ENCODE assay signal across 24 mouse cellular contexts in the genomic region with DNA sequence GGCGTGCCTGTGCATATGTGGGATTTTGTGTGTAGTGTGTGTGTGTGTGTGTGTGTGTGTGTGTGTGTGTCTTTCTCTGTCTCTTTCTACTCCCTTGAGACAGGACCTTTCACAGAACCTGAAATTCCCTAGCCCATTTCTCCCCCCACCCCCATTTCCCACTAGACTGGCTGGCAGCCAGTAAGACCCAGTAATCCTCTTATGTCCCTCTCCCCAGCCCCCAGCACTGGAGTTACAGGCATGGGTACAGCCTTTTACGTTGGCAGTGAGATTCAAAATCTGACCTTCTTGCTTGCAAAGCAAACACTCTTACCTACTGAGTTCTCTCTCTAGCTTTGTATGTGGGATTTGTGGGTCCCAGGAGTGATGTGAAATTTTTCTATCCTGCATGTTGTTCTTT.
DNase-seq lines count a peak whose midpoint lies in the region; ATAC-seq lines count a peak whose summit lies in the region.
"Had no signal": no experiment of that assay in that cellular context is flagged by ENCODE, and none has a peak within 500 bp of the region (broad histone marks: within the 10 kb centered on the region; RNA-seq: fewer than 3 reads in every experiment).

No protein-coding gene starts in this region.

- no peak for ATAC-seq in embryonic facial prominence, embryonic 13.5 days (ENCODE audit: insufficient number of reproducible peaks, insufficient read depth, low FRiP score, low TSS enrichment, low read depth)
- ATAC-seq in midbrain, embryonic 14.5 days (ENCODE audit: low FRiP score, low TSS enrichment): no peak
- ATAC-seq in midbrain, embryonic 16.5 days: no peak
- ATAC-seq: CD4-positive, CD25-positive, alpha-beta regulatory T cell, adult 4 months; forebrain, embryonic 15.5 days; hindbrain, embryonic 16.5 days had no signal

- H3K36me3 ChIP-seq in embryonic facial prominence, embryonic 13.5 days: no peaks in the 10 kb centered on the region
- H3K36me3 ChIP-seq in embryonic facial prominence, embryonic 10.5 days (replicated peaks): no peaks in the 10 kb centered on the region
- no peaks in the 10 kb centered on the region for H3K36me3 ChIP-seq in midbrain, embryonic 14.5 days (ENCODE audit: control insufficient read depth, insufficient read depth, low read length)
- H3K36me3 ChIP-seq in midbrain, embryonic 16.5 days (ENCODE audit: control insufficient read depth, insufficient read depth, low read length): no peaks in the 10 kb centered on the region
- H3K36me3 ChIP-seq: embryonic facial prominence, embryonic 15.5 days; forebrain, embryonic 10.5 days; forebrain, embryonic 15.5 days; G1E; heart, embryonic 12.5 days; hindbrain, embryonic 12.5 days had no signal

- H3K4me2 ChIP-seq in embryonic facial prominence, embryonic 13.5 days: no peak overlapping the region
- no peak overlapping the region for H3K4me2 ChIP-seq in midbrain, embryonic 14.5 days (ENCODE audit: low read length)
- H3K4me2 ChIP-seq in midbrain, embryonic 16.5 days (ENCODE audit: low read length): no peak overlapping the region
- H3K4me2 ChIP-seq: embryonic facial prominence, embryonic 15.5 days; forebrain, embryonic 15.5 days; heart, embryonic 12.5 days; hindbrain, embryonic 12.5 days had no signal

- WGBS in embryonic facial prominence, embryonic 13.5 days: 54% methylated on average over 2 of the region's 2 CpGs
- WGBS in embryonic facial prominence, embryonic 10.5 days: 67% methylated on average over 2 of the region's 2 CpGs
- 53% methylated on average over 2 of the region's 2 CpGs for WGBS in midbrain, embryonic 14.5 days
- WGBS in midbrain, embryonic 16.5 days: 50% methylated on average over 2 of the region's 2 CpGs

- no peaks in the 10 kb centered on the region for H3K4me1 ChIP-seq in embryonic facial prominence, embryonic 13.5 days
- no peaks in the 10 kb centered on the region for H3K4me1 ChIP-seq in embryonic facial prominence, embryonic 10.5 days
- H3K4me1 ChIP-seq in midbrain, embryonic 14.5 days (ENCODE audit: control insufficient read depth, insufficient read depth, low read length): no peaks in the 10 kb centered on the region
- H3K4me1 ChIP-seq in midbrain, embryonic 16.5 days (ENCODE audit: control insufficient read depth, insufficient read depth, low read length): no peaks in the 10 kb centered on the region
- H3K4me1 ChIP-seq: embryonic facial prominence, embryonic 15.5 days; forebrain, embryonic 10.5 days; forebrain, embryonic 15.5 days; heart, embryonic 12.5 days; hindbrain, embryonic 12.5 days had no signal

- no peak for DNase-seq in embryonic facial prominence, embryonic 10.5 days (ENCODE audit: low spot score)
- DNase-seq in left cerebral cortex, postnatal 4 days: peak; percentile 22
- no peak for DNase-seq in left cerebral cortex, adult 18-20 months (ENCODE audit: low spot score in 2 of 2)
- DNase-seq in midbrain, embryonic 14.5 days: peak; percentile 58
- DNase-seq in retina, postnatal 7 days (ENCODE audit: low read depth, low spot score): peak; percentile 55
- DNase-seq: adrenal gland, adult 8-10 months; B cell, adult 2 months; cerebellum, adult 11-12 months; cerebellum, adult 9-10 months; cerebellum, postnatal 25 days; gastrocnemius, postnatal 10 days; heart, adult 2 months; heart, postnatal 36 days had no signal

- intact Hi-C loops in left cerebral cortex, postnatal 4 days (cut with DNase I): no loop called here

- H3K9ac ChIP-seq in embryonic facial prominence, embryonic 13.5 days: no peak overlapping the region
- H3K9ac ChIP-seq in midbrain, embryonic 14.5 days (replicated peaks; ENCODE audit: low read length): no peak overlapping the region
- no peak overlapping the region for H3K9ac ChIP-seq in midbrain, embryonic 16.5 days (ENCODE audit: low read depth, low read length)
- H3K9ac ChIP-seq: embryonic facial prominence, embryonic 15.5 days; forebrain, embryonic 15.5 days; heart, embryonic 12.5 days; hindbrain, embryonic 12.5 days had no signal

- peak overlapping the region; percentile 4; the same call in 1 of the 2 replicates for H3K27ac ChIP-seq in embryonic facial prominence, embryonic 13.5 days
- no peak overlapping the region for H3K27ac ChIP-seq in embryonic facial prominence, embryonic 10.5 days (replicated peaks)
- H3K27ac ChIP-seq in midbrain, embryonic 14.5 days (replicated peaks; ENCODE audit: low read depth, low read length): no peak overlapping the region
- no peak overlapping the region for H3K27ac ChIP-seq in midbrain, embryonic 16.5 days (ENCODE audit: low read length)
- H3K27ac ChIP-seq: embryonic facial prominence, embryonic 15.5 days; forebrain, embryonic 10.5 days; forebrain, embryonic 15.5 days; heart, adult 2 months; hindbrain, embryonic 12.5 days had no signal

- H3K9me3 ChIP-seq in embryonic facial prominence, embryonic 13.5 days: no peaks in the 10 kb centered on the region
- no peaks in the 10 kb centered on the region for H3K9me3 ChIP-seq in embryonic facial prominence, embryonic 10.5 days
- H3K9me3 ChIP-seq in midbrain, embryonic 14.5 days (ENCODE audit: control insufficient read depth, low read length): no peaks in the 10 kb centered on the region
- H3K9me3 ChIP-seq in midbrain, embryonic 16.5 days (replicated peaks; ENCODE audit: control insufficient read depth, low read length, poor library complexity, severe bottlenecking): no peaks in the 10 kb centered on the region
- H3K9me3 ChIP-seq: embryonic facial prominence, embryonic 15.5 days; forebrain, embryonic 10.5 days; forebrain, embryonic 15.5 days; G1E; heart, embryonic 12.5 days; hindbrain, embryonic 12.5 days had no signal

- H3K27me3 ChIP-seq in embryonic facial prominence, embryonic 13.5 days: no peaks in the 10 kb centered on the region
- no peaks in the 10 kb centered on the region for H3K27me3 ChIP-seq in embryonic facial prominence, embryonic 10.5 days (replicated peaks; ENCODE audit: low read depth, poor library complexity, severe bottlenecking)
- H3K27me3 ChIP-seq in midbrain, embryonic 14.5 days (ENCODE audit: control insufficient read depth, insufficient read depth, low read length): no peaks in the 10 kb centered on the region
- no peaks in the 10 kb centered on the region for H3K27me3 ChIP-seq in midbrain, embryonic 16.5 days (ENCODE audit: control insufficient read depth, insufficient read depth, low read depth, low read length)
- H3K27me3 ChIP-seq: embryonic facial prominence, embryonic 15.5 days; forebrain, embryonic 15.5 days; heart, embryonic 12.5 days; hindbrain, embryonic 12.5 days had no signal

- no peak overlapping the region for H3K4me3 ChIP-seq in embryonic facial prominence, embryonic 13.5 days
- H3K4me3 ChIP-seq in embryonic facial prominence, embryonic 10.5 days: no peak overlapping the region
- H3K4me3 ChIP-seq in midbrain, embryonic 14.5 days (replicated peaks; ENCODE audit: low read depth, low read length): no peak overlapping the region
- no peak overlapping the region for H3K4me3 ChIP-seq in midbrain, embryonic 16.5 days (ENCODE audit: low read depth, low read length)
- H3K4me3 ChIP-seq: embryonic facial prominence, embryonic 15.5 days; erythroblast, embryonic 14.5 days; forebrain, embryonic 10.5 days; forebrain, embryonic 15.5 days; heart, adult 2 months; heart, embryonic 12.5 days; hindbrain, embryonic 12.5 days had no signal

Comparison
In these comparisons a context has a peak if more than half of its experiments do, and no peak if none do; other contexts are left out.
1. DNase-seq: peak in left cerebral cortex, postnatal 4 days (single experiment), midbrain, embryonic 14.5 days (single experiment) and retina, postnatal 7 days (single experiment); none in embryonic facial prominence, embryonic 10.5 days (single experiment) and left cerebral cortex, adult 18-20 months (0 of 2).